Mouse (Mus musculus) liver, adult 2 months (tissue): ENCODE data around the gene Lyl1.

Source experiments
- CTCF ChIP-seq: fragments of 200-500 bp; IDR thresholded peaks from 2 replicates; pipeline ENCODE4 v1.5.1; 2011; ENCODE audit warnings: low read depth, low read length, control low read depth
- POLR2A ChIP-seq: fragments of 200-500 bp; IDR thresholded peaks from 2 replicates; pipeline ENCODE4 v1.6.1; 2011; ENCODE audit warnings: low read length, control low read depth; ENCODE audit not compliant: insufficient read depth; ENCODE audit errors: extremely low read depth

GRCm38 (mm10) chr8:84689091-84689915 lies 12.0 kb upstream of the Lyl1 start:
- TF ChIP-seq CTCF = no peak
- TF ChIP-seq POLR2A = no peak
